Mouse (Mus musculus): ENCODE data around the gene Rpsa. TPM values are rescaled to one million over a fixed set of nuclear protein-coding genes. Genes with fewer than 3 reads are reported as not detected.
A peak's percentile ranks its signal among the peaks of the same experiment; 100 is the strongest.
"Not testable (repeated sequence)": the region's sequence is repeated elsewhere in the genome, so short reads cannot be mapped to it uniquely, and the experiment has no call there.

Gene Rpsa
- polyA plus RNA-seq, 1 experiment from 2014 or later, result 1,323 TPM

GRCm38 (mm10) chr9:120093701-120094100 is 33.8 kb upstream of the Rpsa start:
- DNase-seq (ENCODE audit: low spot score) (no peak), ATAC-seq (replicated peaks; ENCODE audit: low FRiP score, low read depth) (no peak)
- no peak overlapping the region for H3K27ac ChIP-seq
- no peak overlapping the region for H3K4me3 ChIP-seq (replicated peaks; ENCODE audit: low read depth, low read length)
- no peaks in the 10 kb centered on the region for H3K4me1 ChIP-seq (replicated peaks; ENCODE audit: insufficient read depth, low read length)
- 87% methylated on average over 13 of the region's 13 CpGs for WGBS
- no peak overlapping the region for H3K4me2 ChIP-seq (ENCODE audit: low read length)
- H3K9ac ChIP-seq (ENCODE audit: low read depth, low read length), result no peak overlapping the region
- H3K36me3 ChIP-seq (ENCODE audit: insufficient read depth, low read length), result no peaks in the 10 kb centered on the region
- no peaks in the 10 kb centered on the region for H3K27me3 ChIP-seq (ENCODE audit: insufficient read depth, low read length)
- no peaks in the 10 kb centered on the region for H3K9me3 ChIP-seq (replicated peaks; ENCODE audit: low read length)
- TF ChIP-seq CTCF (IDR thresholded peaks at IDR 0.05; ENCODE audit: low read depth), result no peak

- DNase-seq (ENCODE audit: low spot score), result no peak
- no peak for ATAC-seq (replicated peaks; ENCODE audit: low FRiP score, low read depth)
- Histone ChIP-seq H3K4me3 (replicated peaks; ENCODE audit: low read depth, low read length) (no peak overlapping the region), H3K4me1 (replicated peaks; ENCODE audit: insufficient read depth, low read length) (no peaks in the 10 kb centered on the region), H3K9ac (ENCODE audit: low read depth, low read length) (no peak overlapping the region), H3K27ac (no peak overlapping the region), H3K36me3 (ENCODE audit: insufficient read depth, low read length) (no peaks in the 10 kb centered on the region), H3K27me3 (ENCODE audit: insufficient read depth, low read length) (no peaks in the 10 kb centered on the region), H3K9me3 (replicated peaks; ENCODE audit: low read length) (no peaks in the 10 kb centered on the region), H3K4me2 (ENCODE audit: low read length) (no peak overlapping the region)
- TF ChIP-seq CTCF (IDR thresholded peaks at IDR 0.05; ENCODE audit: low read depth), result no peak
- 43% methylated on average over 7 of the region's 7 CpGs for WGBS
Observed at GRCm38 (mm10) chr9:120095886-120096285, 31.6 kb upstream of the Rpsa start.

DNA sequence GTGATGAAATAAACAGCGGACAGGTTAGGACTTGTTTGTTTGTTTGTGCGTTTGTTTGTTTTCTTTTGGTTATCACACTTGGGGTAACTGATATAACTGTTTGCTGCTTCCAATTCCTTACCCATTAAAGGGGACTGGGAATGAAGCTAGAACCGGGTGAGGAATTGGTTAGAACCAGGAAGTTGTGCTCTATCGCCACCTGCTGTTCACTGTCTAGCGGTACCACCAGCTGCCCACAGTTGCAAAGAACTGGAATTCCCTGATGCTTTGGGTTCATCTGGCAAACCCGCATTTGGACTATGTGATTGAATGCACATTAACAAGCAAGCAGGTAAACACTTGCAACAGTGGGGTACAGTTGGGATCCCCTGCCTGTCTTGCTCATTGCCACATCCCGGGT is 28.8 kb upstream of the Rpsa start:
- H3K36me3 ChIP-seq (ENCODE audit: insufficient read depth, low read length), result no peaks in the 10 kb centered on the region
- peak; percentile 89 for TF ChIP-seq CTCF (IDR thresholded peaks at IDR 0.05; ENCODE audit: low read depth)
- ATAC-seq (replicated peaks; ENCODE audit: low FRiP score, low read depth) (no peak), DNase-seq (ENCODE audit: low spot score) (peak; percentile 87)
- no peak overlapping the region for H3K4me3 ChIP-seq (replicated peaks; ENCODE audit: low read depth, low read length)
- no peak overlapping the region for H3K27ac ChIP-seq
- 20% methylated on average over 7 of the region's 7 CpGs for WGBS
- H3K4me1 ChIP-seq (replicated peaks; ENCODE audit: insufficient read depth, low read length), result no peaks in the 10 kb centered on the region
- no peaks in the 10 kb centered on the region for H3K9me3 ChIP-seq (replicated peaks; ENCODE audit: low read length)
- H3K27me3 ChIP-seq (ENCODE audit: insufficient read depth, low read length), result no peaks in the 10 kb centered on the region
- no peak overlapping the region for H3K4me2 ChIP-seq (ENCODE audit: low read length)
- H3K9ac ChIP-seq (ENCODE audit: low read depth, low read length), result no peak overlapping the region

GRCm38 (mm10) chr9:120099304-120099703 is 28.2 kb upstream of the Rpsa start:
- Histone ChIP-seq H3K36me3 (ENCODE audit: insufficient read depth, low read length) (no peaks in the 10 kb centered on the region), H3K9ac (ENCODE audit: low read depth, low read length) (no peak overlapping the region)

DNA sequence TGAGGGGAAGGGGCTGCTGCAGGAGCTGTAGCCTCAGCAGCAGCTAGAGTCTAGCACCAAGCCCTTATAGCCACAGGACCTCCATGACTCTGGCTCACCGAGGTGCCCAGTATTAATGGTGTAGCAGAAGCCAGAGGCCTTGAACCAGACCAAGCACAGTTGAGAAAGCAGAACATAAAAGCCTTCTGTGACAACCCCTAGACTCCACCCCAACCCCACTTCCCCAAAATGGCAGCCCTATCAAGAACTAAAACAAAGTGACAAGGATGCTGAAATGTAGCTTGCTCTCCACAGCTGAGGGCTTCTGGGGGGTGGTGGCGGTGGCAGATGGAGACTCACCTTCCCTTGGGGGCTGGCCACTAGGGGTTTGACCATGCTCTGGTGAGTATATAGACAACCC is 26.3 kb upstream of the Rpsa start:
- Histone ChIP-seq H3K4me1 (replicated peaks; ENCODE audit: insufficient read depth, low read length) (no peaks in the 10 kb centered on the region), H3K4me2 (ENCODE audit: low read length) (no peak overlapping the region), H3K27me3 (ENCODE audit: insufficient read depth, low read length) (no peaks in the 10 kb centered on the region), H3K4me3 (replicated peaks; ENCODE audit: low read depth, low read length) (no peak overlapping the region), H3K36me3 (ENCODE audit: insufficient read depth, low read length) (no peaks in the 10 kb centered on the region), H3K9me3 (replicated peaks; ENCODE audit: low read length) (no peaks in the 10 kb centered on the region), H3K27ac (no peak overlapping the region), H3K9ac (ENCODE audit: low read depth, low read length) (no peak overlapping the region)
- no peak for ATAC-seq (replicated peaks; ENCODE audit: low FRiP score, low read depth)
- 95% methylated on average over 2 of the region's 2 CpGs for WGBS
- no peak for DNase-seq (ENCODE audit: low spot score)
- no peak for TF ChIP-seq CTCF (IDR thresholded peaks at IDR 0.05; ENCODE audit: low read depth)

More at GRCm38 (mm10) chr9:120099304-120099703, 28.2 kb upstream of the Rpsa start:
- Histone ChIP-seq H3K4me2 (ENCODE audit: low read length) (no peak overlapping the region), H3K4me3 (replicated peaks; ENCODE audit: low read depth, low read length) (no peak overlapping the region), H3K9me3 (replicated peaks; ENCODE audit: low read length) (no peaks in the 10 kb centered on the region), H3K4me1 (replicated peaks; ENCODE audit: insufficient read depth, low read length) (no peaks in the 10 kb centered on the region), H3K27me3 (ENCODE audit: insufficient read depth, low read length) (no peaks in the 10 kb centered on the region), H3K27ac (no peak overlapping the region)
- WGBS, result 87% methylated on average over 8 of the region's 8 CpGs
- ATAC-seq (replicated peaks; ENCODE audit: low FRiP score, low read depth) (no peak), DNase-seq (ENCODE audit: low spot score) (no peak)
- no peak for TF ChIP-seq CTCF (IDR thresholded peaks at IDR 0.05; ENCODE audit: low read depth)

- H3K27me3 ChIP-seq (ENCODE audit: insufficient read depth, low read length); H3K9me3 ChIP-seq (replicated peaks; ENCODE audit: low read length); H3K4me1 ChIP-seq (replicated peaks; ENCODE audit: insufficient read depth, low read length); H3K4me2 ChIP-seq (ENCODE audit: low read length); H3K4me3 ChIP-seq (replicated peaks; ENCODE audit: low read depth, low read length); DNase-seq (ENCODE audit: low spot score); H3K36me3 ChIP-seq (ENCODE audit: insufficient read depth, low read length); H3K27ac ChIP-seq; H3K9ac ChIP-seq (ENCODE audit: low read depth, low read length); ATAC-seq (replicated peaks; ENCODE audit: low FRiP score, low read depth): not testable (repeated sequence)
- 96% methylated on average over 12 of the region's 12 CpGs for WGBS
Observed at GRCm38 (mm10) chr9:120108953-120109352, 18.5 kb upstream of the Rpsa start.
